Mouse (Mus musculus) MEL (cell line): ENCODE results near the gene Auts2.

Source experiments
- CHD2 ChIP-seq: IDR thresholded peaks from 2 replicates; pipeline ENCODE4 v1.6.1; 2011; ENCODE audit warnings: low read length, improper control_type of control experiment
- CTCF ChIP-seq, 3 experiments: IDR thresholded peaks in 2 of 3; conservative IDR thresholded peaks in 1 of 3; 2 replicates each; pipeline ENCODE4 v1.5.1; 2011 to 2012; ENCODE audit warnings: low read length in 3 of 3, low read depth in 2 of 3, mild to moderate bottlenecking in 2 of 3, improper control_type of control experiment in 1 of 3, inconsistent platforms in 1 of 3, mixed read lengths in 1 of 3, moderate library complexity in 1 of 3; ENCODE audit not compliant: control insufficient read depth in 1 of 3, insufficient read depth in 1 of 3, poor library complexity in 1 of 3, severe bottlenecking in 1 of 3
- EP300 ChIP-seq, 2 experiments: IDR thresholded peaks; 2 replicates each; pipeline ENCODE4 v1.6.1; 2011; ENCODE audit warnings: improper control_type of control experiment in 2 of 2, low read length in 2 of 2, low read depth in 1 of 2, mild to moderate bottlenecking in 1 of 2
- ETS1 ChIP-seq: IDR thresholded peaks from 2 replicates; pipeline ENCODE4 v1.6.1; 2012; ENCODE audit warnings: low read depth, mild to moderate bottlenecking, inconsistent platforms, low read length, improper control_type of control experiment, moderate library complexity
- GATA1 ChIP-seq: IDR thresholded peaks from 2 replicates; pipeline ENCODE4 v1.6.1; 2011; ENCODE audit warnings: low read depth, low read length, improper control_type of control experiment
- MAFK ChIP-seq: IDR thresholded peaks from 2 replicates; pipeline ENCODE4 v1.6.1; 2011; ENCODE audit warnings: low read depth, mild to moderate bottlenecking, low read length, improper control_type of control experiment, borderline replicate concordance
- MAZ ChIP-seq: IDR thresholded peaks from 2 replicates; pipeline ENCODE4 v1.6.1; 2012; ENCODE audit warnings: low read depth, mild to moderate bottlenecking, inconsistent platforms, low read length, improper control_type of control experiment
- POLR2A ChIP-seq, 2 experiments: IDR thresholded peaks; 2 replicates each; pipeline ENCODE4 v1.6.1; 2011 to 2012; ENCODE audit warnings: low read length in 2 of 2, mild to moderate bottlenecking in 2 of 2, control low read depth in 1 of 2, improper control_type of control experiment in 1 of 2, low read depth in 1 of 2, moderate library complexity in 1 of 2; ENCODE audit not compliant: control insufficient read depth in 1 of 2, insufficient read depth in 1 of 2, poor library complexity in 1 of 2
- POLR2AphosphoS5 ChIP-seq: IDR thresholded peaks from 2 replicates; pipeline ENCODE4 v1.6.1; 2012; ENCODE audit warnings: low read depth, borderline replicate concordance, mild to moderate bottlenecking, inconsistent platforms, low read length, moderate library complexity, mixed read lengths
- TAL1 ChIP-seq: IDR thresholded peaks from 2 replicates; pipeline ENCODE4 v1.6.1; 2012; ENCODE audit warnings: mild to moderate bottlenecking, inconsistent platforms, low read length, moderate library complexity, mixed read lengths
- TCF12 ChIP-seq: IDR thresholded peaks from 2 replicates; pipeline ENCODE4 v1.6.1; 2014; ENCODE audit warnings: low read depth, mild to moderate bottlenecking, inconsistent platforms, low read length, improper control_type of control experiment, moderate library complexity
- UBTF ChIP-seq: IDR thresholded peaks from 2 replicates; pipeline ENCODE4 v1.6.1; 2012; ENCODE audit warnings: low read depth, mild to moderate bottlenecking, inconsistent platforms, low read length, improper control_type of control experiment, moderate library complexity, borderline replicate concordance; ENCODE audit not compliant: insufficient read depth
- USF1 ChIP-seq: IDR thresholded peaks from 2 replicates; pipeline ENCODE4 v1.6.1; 2014; ENCODE audit warnings: low read depth, mild to moderate bottlenecking, inconsistent platforms, low read length, improper control_type of control experiment, moderate library complexity

DNA sequence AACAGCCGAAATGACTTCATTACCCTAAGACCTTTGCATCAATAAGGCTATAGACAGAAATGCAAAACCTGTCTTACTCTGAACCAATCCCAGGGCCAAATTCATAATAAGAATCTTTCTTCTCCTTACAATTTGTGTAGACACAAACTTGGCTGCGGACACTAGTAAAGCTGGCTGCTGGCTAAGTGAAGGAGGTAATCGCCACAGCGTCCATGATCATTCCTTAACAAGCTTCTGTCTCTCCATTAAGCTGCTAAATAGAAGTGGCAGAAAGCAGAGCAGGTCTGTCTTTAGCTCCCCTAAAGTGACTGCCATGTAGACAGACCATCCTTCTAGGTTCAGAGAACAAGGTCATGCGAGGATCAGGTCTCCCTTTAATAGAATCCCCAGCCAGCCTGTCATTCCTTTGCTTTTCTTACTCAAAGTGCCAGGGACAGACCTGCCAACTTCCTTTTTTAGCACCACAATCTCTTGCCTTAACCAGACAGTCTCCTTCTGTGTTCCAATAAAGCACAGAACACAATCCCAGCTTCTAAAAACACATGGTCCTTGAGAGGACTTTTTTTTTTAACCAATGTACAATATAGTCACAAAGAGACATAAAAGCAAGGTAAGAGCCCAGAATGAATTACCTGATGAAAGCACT lies 70.8 kb downstream of the Auts2 start:
- TF ChIP-seq UBTF (no peak), CTCF (IDR thresholded peaks at IDR 0.05 in 2 of 3, conservative IDR thresholded peaks at IDR 0.05 in 1 of 3; ENCODE audit: control insufficient read depth in 1 of 3, insufficient read depth in 1 of 3, low read depth in 2 of 3, low read length in 3 of 3, poor library complexity in 1 of 3, severe bottlenecking in 1 of 3) (no peak), POLR2A (IDR thresholded peaks at IDR 0.05; ENCODE audit: control insufficient read depth in 1 of 2, insufficient read depth in 1 of 2, low read depth in 1 of 2, low read length in 2 of 2, poor library complexity in 1 of 2) (no peak), TCF12 (no peak), TAL1 (no peak), POLR2AphosphoS5 (no peak), CHD2 (no peak), USF1 (no peak), ETS1 (no peak), MAFK (no peak), MAZ (no peak), EP300 (IDR thresholded peaks at IDR 0.05; ENCODE audit: low read depth in 1 of 2, low read length in 2 of 2) (no peak), GATA1 (no peak)
